Mouse (Mus musculus): ENCODE data around the gene Camta1. TPM values are rescaled to one million over a fixed set of nuclear protein-coding genes. Genes with fewer than 3 reads are reported as not detected.

Camta1 gene
- polyA plus RNA-seq, 1 experiment from 2014 or later, result 115 TPM

DNA sequence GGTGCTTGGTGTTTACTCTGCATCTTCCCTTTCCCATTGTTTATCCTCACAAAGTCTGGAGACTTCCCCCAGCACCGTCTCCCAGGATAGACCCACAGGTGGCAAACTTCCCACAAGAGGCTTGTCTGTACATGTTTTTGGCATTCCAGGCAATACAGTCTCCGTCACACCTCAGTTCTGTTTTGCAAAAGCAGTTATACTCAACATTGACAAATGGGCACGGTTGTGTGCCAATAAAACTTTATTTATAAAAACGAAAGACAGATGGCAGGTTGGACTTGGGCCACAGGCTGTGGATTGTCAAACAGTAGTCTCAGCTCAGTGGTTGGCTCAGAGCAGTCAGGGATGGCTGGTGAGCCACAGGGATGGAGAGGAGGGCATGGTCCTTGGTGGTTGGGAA lies 509.4 kb downstream of the Camta1 start:
- no peak for DNase-seq (ENCODE audit: low spot score)
- no peaks in the 10 kb centered on the region for H3K36me3 ChIP-seq (ENCODE audit: insufficient read depth, low read length)
- H3K27ac ChIP-seq, result no peak overlapping the region
- no peak overlapping the region for H3K4me2 ChIP-seq (ENCODE audit: low read length)
- ATAC-seq (replicated peaks; ENCODE audit: low FRiP score, low read depth), result no peak
- no peak overlapping the region for H3K9ac ChIP-seq (ENCODE audit: low read depth, low read length)
- H3K27me3 ChIP-seq (ENCODE audit: insufficient read depth, low read length), result peaks cover 14% of the 10 kb centered on the region; the same call in 1 of the 2 replicates
- H3K9me3 ChIP-seq (replicated peaks; ENCODE audit: low read length), result no peaks in the 10 kb centered on the region
- H3K4me1 ChIP-seq (replicated peaks; ENCODE audit: insufficient read depth, low read length), result peaks cover 12% of the 10 kb centered on the region; the same call in 1 of the 2 replicates
- no peak for TF ChIP-seq CTCF (IDR thresholded peaks at IDR 0.05; ENCODE audit: low read depth)
- H3K4me3 ChIP-seq (replicated peaks; ENCODE audit: low read depth, low read length), result no peak overlapping the region
- WGBS, result 56% methylated on average over 4 of the region's 4 CpGs

DNA sequence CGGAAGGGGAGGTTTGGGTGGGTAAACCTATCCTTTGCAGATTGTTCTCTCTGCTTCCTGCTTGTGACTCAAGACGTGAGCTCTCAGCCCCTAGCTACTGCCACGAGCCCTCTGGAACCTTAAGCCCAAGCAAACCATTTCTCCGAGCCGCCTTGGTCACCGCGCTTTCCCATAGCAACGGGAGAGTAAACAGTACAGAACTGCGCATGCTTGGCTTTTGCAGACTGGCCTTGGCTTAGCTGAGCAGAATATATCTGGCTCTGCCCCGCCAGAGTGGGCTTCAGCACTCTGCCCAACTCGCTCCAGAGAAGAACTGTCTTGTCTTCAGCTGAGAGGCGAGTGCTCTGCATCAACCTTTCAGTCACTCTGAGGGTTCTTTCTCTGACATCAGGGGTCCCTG lies 509.9 kb downstream of the Camta1 start:
- no peak overlapping the region for H3K4me2 ChIP-seq (ENCODE audit: low read length)
- 37% methylated on average over 12 of the region's 12 CpGs for WGBS
- peaks cover 15% of the 10 kb centered on the region; the same call in 1 of the 2 replicates for H3K4me1 ChIP-seq (replicated peaks; ENCODE audit: insufficient read depth, low read length)
- no peak overlapping the region for H3K4me3 ChIP-seq (replicated peaks; ENCODE audit: low read depth, low read length)
- H3K27me3 ChIP-seq (ENCODE audit: insufficient read depth, low read length), result peaks cover 11% of the 10 kb centered on the region; the same call in 1 of the 2 replicates
- DNase-seq (ENCODE audit: low spot score), result no peak
- H3K27ac ChIP-seq, result no peak overlapping the region
- H3K9ac ChIP-seq (ENCODE audit: low read depth, low read length), result no peak overlapping the region
- ATAC-seq (replicated peaks; ENCODE audit: low FRiP score, low read depth), result no peak; the same call in 1 of the 2 replicates
- no peaks in the 10 kb centered on the region for H3K36me3 ChIP-seq (ENCODE audit: insufficient read depth, low read length)
- no peak for TF ChIP-seq CTCF (IDR thresholded peaks at IDR 0.05; ENCODE audit: low read depth)
- no peaks in the 10 kb centered on the region for H3K9me3 ChIP-seq (replicated peaks; ENCODE audit: low read length)

DNA sequence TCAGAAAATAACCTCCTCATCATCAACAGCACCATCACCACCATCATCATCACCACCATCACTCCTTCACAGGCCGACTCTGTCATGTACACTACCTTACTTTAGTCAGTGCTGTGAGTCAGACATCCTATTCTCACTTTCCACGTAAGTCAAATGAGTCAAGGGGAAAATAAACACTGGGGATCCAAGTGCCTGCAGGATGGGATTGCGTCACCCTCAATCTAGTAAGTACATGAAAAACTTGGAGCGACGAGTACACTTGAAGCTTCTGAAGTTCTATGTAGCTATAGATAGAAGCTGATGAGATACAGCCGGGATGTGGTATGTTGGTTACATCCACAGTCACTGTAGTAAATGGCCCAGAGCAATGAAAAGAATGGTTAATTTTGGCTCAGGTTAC lies 514.1 kb downstream of the Camta1 start:
- Histone ChIP-seq H3K27ac (no peak overlapping the region), H3K9me3 (replicated peaks; ENCODE audit: low read length) (no peaks in the 10 kb centered on the region), H3K4me3 (replicated peaks; ENCODE audit: low read depth, low read length) (no peak overlapping the region), H3K9ac (ENCODE audit: low read depth, low read length) (no peak overlapping the region), H3K4me2 (ENCODE audit: low read length) (no peak overlapping the region), H3K27me3 (ENCODE audit: insufficient read depth, low read length) (no peaks in the 10 kb centered on the region), H3K36me3 (ENCODE audit: insufficient read depth, low read length) (no peaks in the 10 kb centered on the region), H3K4me1 (replicated peaks; ENCODE audit: insufficient read depth, low read length) (0 out of 2 replicates have a peak, but pooled peaks cover 4% of the 10 kb centered on the region)
- ATAC-seq (replicated peaks; ENCODE audit: low FRiP score, low read depth) (no peak), DNase-seq (ENCODE audit: low spot score) (no peak)
- TF ChIP-seq CTCF (IDR thresholded peaks at IDR 0.05; ENCODE audit: low read depth), result no peak
- WGBS, result 91% methylated on average over 6 of the region's 6 CpGs

DNA sequence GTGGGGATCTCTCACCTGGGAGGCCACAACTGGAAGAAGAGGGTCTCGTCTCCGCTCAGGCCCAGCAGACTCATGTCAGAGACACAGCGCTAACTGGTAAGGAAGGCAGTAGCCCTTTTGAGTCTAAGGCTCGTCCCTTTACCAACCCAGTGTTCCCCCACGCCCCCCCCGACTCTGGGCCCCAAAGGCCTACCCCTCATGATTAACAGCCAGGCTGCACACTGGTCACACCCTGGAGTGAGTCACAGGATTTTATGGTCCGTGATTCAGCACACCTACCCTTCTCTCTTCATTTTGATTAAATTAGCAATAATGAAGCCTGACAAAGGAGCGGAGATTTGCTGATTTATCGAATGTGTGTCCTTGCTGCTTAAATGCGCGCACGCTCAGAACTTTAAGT lies 515.0 kb downstream of the Camta1 start:
- Histone ChIP-seq H3K4me3 (replicated peaks; ENCODE audit: low read depth, low read length) (no peak overlapping the region), H3K4me1 (replicated peaks; ENCODE audit: insufficient read depth, low read length) (0 out of 2 replicates have a peak, but pooled peaks cover 4% of the 10 kb centered on the region), H3K36me3 (ENCODE audit: insufficient read depth, low read length) (no peaks in the 10 kb centered on the region), H3K9me3 (replicated peaks; ENCODE audit: low read length) (no peaks in the 10 kb centered on the region), H3K4me2 (ENCODE audit: low read length) (no peak overlapping the region), H3K9ac (ENCODE audit: low read depth, low read length) (no peak overlapping the region), H3K27ac (no peak overlapping the region), H3K27me3 (ENCODE audit: insufficient read depth, low read length) (no peaks in the 10 kb centered on the region)
- no peak for TF ChIP-seq CTCF (IDR thresholded peaks at IDR 0.05; ENCODE audit: low read depth)
- 51% methylated on average over 12 of the region's 12 CpGs for WGBS
- ATAC-seq (replicated peaks; ENCODE audit: low FRiP score, low read depth), result no peak
- no peak for DNase-seq (ENCODE audit: low spot score)

DNA sequence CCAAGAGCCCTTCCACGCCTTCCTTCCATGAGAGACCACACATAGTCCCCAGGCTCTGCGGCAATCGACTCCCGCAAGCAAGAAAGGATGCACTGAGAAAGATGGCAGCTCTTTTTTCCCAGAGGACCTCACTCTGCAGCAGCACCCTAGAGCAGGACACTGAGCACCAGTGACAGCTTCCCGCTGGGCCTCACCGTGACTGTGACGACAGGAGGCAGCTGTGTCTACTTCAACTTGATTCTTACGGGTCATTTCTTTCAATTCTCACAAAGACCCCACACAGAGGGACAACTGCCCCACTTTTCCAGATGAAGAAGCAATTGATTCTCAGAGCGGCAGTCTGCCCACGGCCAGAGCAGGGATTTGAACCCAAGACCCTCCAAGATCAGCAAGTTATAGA lies 516.9 kb downstream of the Camta1 start:
- no peak for DNase-seq (ENCODE audit: low spot score)
- no peak overlapping the region for H3K27ac ChIP-seq
- H3K4me2 ChIP-seq (ENCODE audit: low read length), result no peak overlapping the region
- H3K4me1 ChIP-seq (replicated peaks; ENCODE audit: insufficient read depth, low read length), result 0 out of 2 replicates have a peak, but pooled peaks cover 4% of the 10 kb centered on the region
- H3K27me3 ChIP-seq (ENCODE audit: insufficient read depth, low read length), result no peaks in the 10 kb centered on the region
- no peak for ATAC-seq (replicated peaks; ENCODE audit: low FRiP score, low read depth)
- WGBS, result 65% methylated on average over 10 of the region's 10 CpGs
- no peak for TF ChIP-seq CTCF (IDR thresholded peaks at IDR 0.05; ENCODE audit: low read depth)
- H3K36me3 ChIP-seq (ENCODE audit: insufficient read depth, low read length), result no peaks in the 10 kb centered on the region
- no peak overlapping the region for H3K9ac ChIP-seq (ENCODE audit: low read depth, low read length)
- no peak overlapping the region for H3K4me3 ChIP-seq (replicated peaks; ENCODE audit: low read depth, low read length)
- no peaks in the 10 kb centered on the region for H3K9me3 ChIP-seq (replicated peaks; ENCODE audit: low read length)

DNA sequence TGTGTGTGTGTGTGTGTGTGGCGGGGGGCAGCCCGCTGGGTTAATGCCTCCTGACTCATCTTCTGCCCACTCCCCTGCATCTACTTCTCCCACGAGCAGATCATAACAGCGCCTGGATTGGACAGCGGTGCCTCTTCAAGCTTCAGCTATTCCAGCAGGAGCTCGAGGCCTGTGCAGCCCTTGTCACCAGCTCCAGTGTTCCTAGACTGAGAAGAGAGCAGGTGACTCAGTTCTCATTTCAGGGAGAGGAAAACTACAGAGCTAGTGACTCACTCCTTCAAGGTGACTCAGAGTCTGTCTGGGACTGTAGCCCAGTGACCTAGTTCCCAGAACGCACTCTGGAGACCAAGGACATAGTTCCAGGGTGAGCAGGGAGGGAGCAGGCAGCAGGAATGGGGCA lies 522.3 kb downstream of the Camta1 start:
- no peak overlapping the region for H3K4me2 ChIP-seq (ENCODE audit: low read length)
- no peaks in the 10 kb centered on the region for H3K9me3 ChIP-seq (replicated peaks; ENCODE audit: low read length)
- H3K27me3 ChIP-seq (ENCODE audit: insufficient read depth, low read length), result no peaks in the 10 kb centered on the region
- no peaks in the 10 kb centered on the region for H3K4me1 ChIP-seq (replicated peaks; ENCODE audit: insufficient read depth, low read length)
- 48% methylated on average over 7 of the region's 7 CpGs for WGBS
- H3K36me3 ChIP-seq (ENCODE audit: insufficient read depth, low read length), result no peaks in the 10 kb centered on the region
- TF ChIP-seq CTCF (IDR thresholded peaks at IDR 0.05; ENCODE audit: low read depth), result no peak
- H3K27ac ChIP-seq, result no peak overlapping the region
- no peak overlapping the region for H3K4me3 ChIP-seq (replicated peaks; ENCODE audit: low read depth, low read length)
- no peak overlapping the region for H3K9ac ChIP-seq (ENCODE audit: low read depth, low read length)
- DNase-seq (ENCODE audit: low spot score), result no peak
- peak; percentile 68; the same call in 1 of the 2 replicates for ATAC-seq (replicated peaks; ENCODE audit: low FRiP score, low read depth)

DNA sequence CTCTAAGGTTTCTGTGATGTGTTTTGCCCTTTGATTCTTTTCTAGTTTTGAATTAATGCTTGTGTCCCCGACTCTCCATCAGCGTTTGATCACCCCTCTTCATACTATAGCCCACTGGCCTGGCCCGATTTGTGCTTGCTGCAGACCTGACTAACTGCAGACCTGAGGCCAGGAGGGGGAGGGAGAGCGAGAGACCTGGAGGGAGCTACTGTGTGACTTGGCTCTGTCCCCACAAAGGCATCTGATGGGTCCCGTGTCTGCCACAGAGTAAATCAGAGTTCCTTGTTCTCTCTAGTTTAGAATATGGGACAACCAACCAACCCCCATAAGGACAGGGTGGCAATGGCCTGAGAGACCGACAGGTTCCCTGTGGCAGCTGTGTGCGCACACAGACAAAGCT lies 522.7 kb downstream of the Camta1 start:
- H3K9me3 ChIP-seq (replicated peaks; ENCODE audit: low read length), result no peaks in the 10 kb centered on the region
- H3K4me1 ChIP-seq (replicated peaks; ENCODE audit: insufficient read depth, low read length), result no peaks in the 10 kb centered on the region
- H3K9ac ChIP-seq (ENCODE audit: low read depth, low read length), result no peak overlapping the region
- 85% methylated on average over 7 of the region's 7 CpGs for WGBS
- DNase-seq (ENCODE audit: low spot score) (no peak), ATAC-seq (replicated peaks; ENCODE audit: low FRiP score, low read depth) (no peak)
- no peak overlapping the region for H3K27ac ChIP-seq
- no peaks in the 10 kb centered on the region for H3K27me3 ChIP-seq (ENCODE audit: insufficient read depth, low read length)
- no peak for TF ChIP-seq CTCF (IDR thresholded peaks at IDR 0.05; ENCODE audit: low read depth)
- H3K36me3 ChIP-seq (ENCODE audit: insufficient read depth, low read length), result no peaks in the 10 kb centered on the region
- no peak overlapping the region for H3K4me3 ChIP-seq (replicated peaks; ENCODE audit: low read depth, low read length)
- H3K4me2 ChIP-seq (ENCODE audit: low read length), result no peak overlapping the region
